Mouse (Mus musculus) liver, embryonic 13.5 days (tissue): ENCODE results near the gene Zfyve9. TPM values are rescaled to one million over a fixed set of nuclear protein-coding genes. Genes with fewer than 3 reads are reported as not detected.
A peak's percentile ranks its signal among the peaks of the same experiment; 100 is the strongest.
"Not testable (repeated sequence)": the region's sequence is repeated elsewhere in the genome, so short reads cannot be mapped to it uniquely, and the experiment has no call there.

ENCODE experiments used
- ATAC-seq: fragments of 200-750 bp; cut with Nextera tagmentation; 2 replicates; pipeline ENCODE4 v1.8.0; 2017; ENCODE audit warnings: low read depth, mild to moderate bottlenecking, moderate number of reproducible peaks, moderate library complexity
- DNase-seq: peaks from one replicate; pipeline ENCODE4 v3.0.0; 2022
- H3K27ac ChIP-seq: fragments of 300-500 bp; sonication (generic); 2 replicates; pipeline ENCODE4 v1.5.1; 2015; ENCODE audit warnings: moderate library complexity, mild to moderate bottlenecking, inconsistent platforms
- H3K27me3 ChIP-seq: fragments of 300-500 bp; sonication (generic); 2 replicates; pipeline ENCODE4 v1.6.1; 2015; ENCODE audit warnings: mild to moderate bottlenecking, inconsistent platforms
- H3K36me3 ChIP-seq: fragments of 300-500 bp; sonication (generic); 2 replicates; pipeline ENCODE4 v1.6.1; 2015; ENCODE audit warnings: mild to moderate bottlenecking, inconsistent platforms
- H3K4me1 ChIP-seq: fragments of 300-500 bp; sonication (generic); replicated peaks from 2 replicates; pipeline ENCODE4 v1.6.1; 2015; ENCODE audit warnings: inconsistent platforms
- H3K4me2 ChIP-seq: fragments of 300-500 bp; sonication (generic); 2 replicates; pipeline ENCODE4 v1.6.1; 2015; ENCODE audit warnings: inconsistent platforms, mild to moderate bottlenecking, moderate library complexity
- H3K4me3 ChIP-seq: fragments of 300-500 bp; sonication (generic); replicated peaks from 2 replicates; pipeline ENCODE4 v1.5.1; 2015; ENCODE audit warnings: mild to moderate bottlenecking, inconsistent platforms
- H3K9ac ChIP-seq: fragments of 300-500 bp; sonication (generic); 2 replicates; pipeline ENCODE4 v1.6.1; 2015; ENCODE audit warnings: mild to moderate bottlenecking, inconsistent platforms
- H3K9me3 ChIP-seq: fragments of 300-500 bp; sonication (generic); replicated peaks from 2 replicates; pipeline ENCODE4 v1.6.1; 2016; ENCODE audit warnings: inconsistent platforms
- WGBS: fragments of 180-500 bp; shearing (Covaris S2); methylation state at CpG from one replicate; pipeline ENCODE4 v1.1.7; 2015; ENCODE audit not compliant: insufficient replicate concordance; 5-methylcytosine and 5-hydroxymethylcytosine counted together
- polyA plus RNA-seq: library from polyadenylated mRNA; unstranded; fragments of >200 nt; fragmentation: Nextera tagmentation; extraction: Ambion mirVana; gene quantifications from 2 replicates; pipeline ENCODE4 v1.2.1, GENCODE M21; 2015

Gene Zfyve9
- polyA plus RNA-seq, 1 experiment from 2014 or later: 0.48 TPM

DNA sequence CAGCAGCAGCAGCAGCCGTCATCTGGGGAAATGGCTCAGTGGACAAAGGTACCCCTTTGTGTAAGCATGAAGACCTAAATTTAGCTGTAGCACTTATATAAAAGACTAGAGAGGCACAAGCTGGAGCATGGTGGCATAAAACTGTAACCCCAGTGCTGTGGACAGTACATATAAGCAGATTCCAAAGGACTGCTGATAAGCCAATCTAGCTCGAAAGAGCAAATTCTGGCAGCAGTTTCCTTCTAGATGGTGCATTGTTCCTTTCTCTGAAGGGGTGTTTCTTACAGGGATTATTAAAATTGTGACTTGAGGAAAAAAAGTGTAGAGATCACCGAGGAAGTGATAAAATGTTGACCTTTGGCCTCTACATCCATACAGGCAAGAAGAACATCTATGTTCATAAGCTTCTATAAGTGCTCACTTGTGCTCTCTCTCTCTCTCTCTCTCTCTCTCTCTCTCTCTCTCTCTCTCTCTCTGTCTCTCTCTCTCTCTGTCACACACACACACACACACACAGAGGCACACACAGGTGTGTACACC is 59.3 kb downstream of the Zfyve9 start:
- Histone ChIP-seq H3K9ac (no peak overlapping the region), H3K4me3 (no peak overlapping the region), H3K27me3 (no peaks in the 10 kb centered on the region), H3K4me1 (no peaks in the 10 kb centered on the region), H3K4me2 (no peak overlapping the region), H3K27ac (no peak overlapping the region), H3K9me3 (no peaks in the 10 kb centered on the region), H3K36me3 (no peaks in the 10 kb centered on the region)
- no peak for DNase-seq
- ATAC-seq: no peak
- 47% methylated on average over 3 of the region's 3 CpGs for WGBS

DNA sequence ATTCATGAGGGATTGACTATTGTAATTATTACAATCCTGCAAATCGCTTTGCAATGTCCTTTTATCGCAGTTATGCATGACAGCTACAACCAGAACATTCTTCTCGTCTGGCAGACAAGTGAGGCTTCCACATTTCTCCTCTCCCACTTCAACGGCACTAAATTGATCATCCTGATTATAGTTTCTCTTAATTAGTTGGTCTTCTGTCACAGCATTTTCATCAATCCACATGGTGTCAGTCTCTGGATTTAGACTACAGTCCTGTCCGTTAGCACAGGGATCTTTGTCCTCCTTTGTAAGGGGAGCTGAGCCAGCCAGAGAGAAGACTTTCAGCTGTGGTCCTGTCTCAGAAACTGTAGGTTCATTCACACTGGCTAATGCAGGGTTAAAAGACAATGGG is 61.2 kb downstream of the Zfyve9 start, which contains the start of gene 3110021N24Rik:
Gene 3110021N24Rik, plus strand, starts transcription at position 301 of the 400 bp plus-strand sequence.
- 71% methylated on average over 5 of the region's 5 CpGs for WGBS
- Histone ChIP-seq H3K4me2 (no peak within 1 kb of the TSS), H3K4me1 (no peaks in the 10 kb centered on the region), H3K9ac (no peak within 1 kb of the TSS), H3K4me3 (no peak within 1 kb of the TSS), H3K27me3 (no peaks in the 10 kb centered on the region), H3K27ac (no peak within 1 kb of the TSS), H3K36me3 (no peaks in the 10 kb centered on the region), H3K9me3 (no peaks in the 10 kb centered on the region)
- no peak for DNase-seq
- no peak for ATAC-seq

DNA sequence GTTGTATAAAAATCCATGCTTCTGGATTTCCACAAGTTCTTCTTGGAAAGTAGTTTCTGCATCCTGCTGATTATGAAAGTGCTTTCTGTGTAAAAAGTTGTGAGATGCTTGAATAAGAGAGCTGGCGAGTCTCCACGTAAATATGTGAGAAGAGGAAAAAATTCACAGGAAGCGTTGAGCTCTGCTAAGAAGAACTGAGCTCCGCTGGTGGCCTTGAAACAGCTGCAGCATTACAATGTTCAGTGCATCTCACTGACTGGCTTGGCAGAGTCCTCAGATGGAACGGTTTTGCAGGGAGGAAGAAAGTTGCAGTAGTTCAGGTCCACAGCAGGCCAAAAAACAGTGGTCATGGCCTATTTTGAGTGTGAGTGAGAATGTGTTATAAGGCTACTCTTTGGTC is 72.4 kb downstream of the Zfyve9 start:
- Histone ChIP-seq H3K4me3 (no peak overlapping the region), H3K4me2 (no peak overlapping the region), H3K9ac (no peak overlapping the region), H3K9me3 (no peaks in the 10 kb centered on the region), H3K27ac (no peak overlapping the region), H3K36me3 (no peaks in the 10 kb centered on the region), H3K27me3 (no peaks in the 10 kb centered on the region), H3K4me1 (no peaks in the 10 kb centered on the region)
- ATAC-seq: no peak
- no peak for DNase-seq
- whole genome bisulfite sequencing: 71% methylated on average over 5 of the region's 5 CpGs

DNA sequence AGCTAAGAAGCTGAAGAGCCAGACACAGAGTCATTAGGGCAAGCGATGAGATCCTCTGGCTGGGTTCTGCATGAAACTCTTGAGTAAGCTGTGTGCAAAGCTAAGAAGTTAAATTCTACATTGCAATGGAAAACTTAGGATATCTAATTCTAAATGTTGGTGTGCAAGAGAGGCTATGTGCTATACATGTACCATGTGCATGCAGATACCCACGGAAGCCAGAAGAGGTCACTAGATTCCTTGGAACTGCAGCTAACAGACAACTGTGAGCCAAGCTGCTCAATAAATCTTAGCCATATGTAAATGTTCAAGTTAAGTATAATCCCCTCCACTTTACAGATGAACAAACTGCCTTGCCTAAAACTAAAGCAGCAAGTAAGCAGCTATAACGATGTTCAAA is 83.7 kb downstream of the Zfyve9 start:
- H3K4me1 ChIP-seq: no peaks in the 10 kb centered on the region
- ATAC-seq (no peak), DNase-seq (no peak)
- no peak overlapping the region for H3K4me2 ChIP-seq
- no peaks in the 10 kb centered on the region for H3K9me3 ChIP-seq
- no peak overlapping the region for H3K27ac ChIP-seq
- no peaks in the 10 kb centered on the region for H3K27me3 ChIP-seq
- H3K4me3 ChIP-seq: no peak overlapping the region
- H3K36me3 ChIP-seq: no peaks in the 10 kb centered on the region
- WGBS: 47% methylated on average over 3 of the region's 3 CpGs
- H3K9ac ChIP-seq: no peak overlapping the region

DNA sequence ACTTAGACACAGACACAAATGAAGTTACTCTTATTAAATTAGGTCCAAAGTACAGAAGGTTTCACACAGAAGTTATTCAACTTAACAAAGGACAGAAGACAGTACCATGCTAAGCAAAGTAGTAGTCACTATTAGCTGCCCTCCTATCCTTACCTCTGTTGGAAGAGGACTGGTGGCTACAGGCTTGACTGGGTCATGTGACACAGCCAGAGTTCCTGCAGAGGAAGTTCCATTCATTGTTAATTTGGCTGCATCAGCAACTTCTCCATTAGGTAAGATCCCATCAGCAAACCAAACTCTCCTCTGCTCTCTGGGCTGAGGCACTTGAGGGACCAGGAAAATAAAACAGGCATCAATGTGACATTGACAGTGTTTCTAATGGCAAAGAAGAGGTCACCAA is 89.1 kb downstream of the Zfyve9 start:
- Histone ChIP-seq H3K4me2 (no peak overlapping the region), H3K27ac (no peak overlapping the region), H3K27me3 (no peaks in the 10 kb centered on the region), H3K36me3 (no peaks in the 10 kb centered on the region), H3K4me3 (no peak overlapping the region), H3K9ac (no peak overlapping the region), H3K9me3 (no peaks in the 10 kb centered on the region), H3K4me1 (no peaks in the 10 kb centered on the region)
- DNase-seq: no peak
- no peak for ATAC-seq

DNA sequence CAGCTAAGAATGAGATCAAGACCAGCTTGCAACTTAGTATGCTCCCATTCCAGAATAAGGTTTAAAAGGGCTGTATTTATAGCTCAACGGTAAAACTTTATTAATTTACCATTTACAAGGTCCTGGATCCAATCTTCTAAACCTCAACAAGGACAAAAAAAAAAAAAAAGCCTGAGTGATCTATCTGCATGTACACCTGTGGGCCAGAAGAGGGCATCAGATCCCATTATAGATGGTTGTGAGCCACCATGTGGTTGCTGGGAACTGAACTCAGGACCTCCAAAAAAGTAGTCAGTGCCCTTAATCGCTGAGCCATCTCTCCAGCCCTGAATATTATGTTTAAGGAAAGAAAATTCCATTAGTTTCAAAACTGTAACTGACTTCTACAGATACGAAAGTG is 90.1 kb downstream of the Zfyve9 start:
- Histone ChIP-seq H3K27me3 (no peaks in the 10 kb centered on the region), H3K4me1 (no peaks in the 10 kb centered on the region), H3K4me3 (no peak overlapping the region), H3K9ac (no peak overlapping the region), H3K27ac (no peak overlapping the region), H3K9me3 (no peaks in the 10 kb centered on the region), H3K4me2 (no peak overlapping the region), H3K36me3 (no peaks in the 10 kb centered on the region)
- ATAC-seq (no peak), DNase-seq (no peak)
- WGBS: 72% methylated on average over 3 of the region's 3 CpGs

DNA sequence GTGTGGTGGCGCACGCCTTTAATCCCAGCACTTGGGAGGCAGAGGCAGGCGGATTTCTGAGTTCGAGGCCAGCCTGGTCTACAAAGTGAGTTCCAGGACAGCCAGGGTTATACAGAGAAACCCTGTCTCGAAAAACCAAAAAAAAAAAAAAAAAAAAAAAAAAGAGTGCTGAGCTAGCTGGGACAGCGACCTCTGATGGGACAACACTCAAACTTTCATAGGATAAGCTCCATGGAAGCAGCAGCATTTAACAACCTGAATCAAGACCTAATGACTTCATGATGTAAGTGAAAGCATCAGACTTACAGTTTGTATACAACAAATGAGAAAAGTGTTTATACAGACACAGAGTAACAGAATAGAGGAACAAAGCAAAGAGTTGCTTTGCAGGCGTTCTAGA is 93.5 kb downstream of the Zfyve9 start:
- not testable (repeated sequence) for H3K4me2 ChIP-seq, H3K9ac ChIP-seq, H3K4me1 ChIP-seq, H3K27me3 ChIP-seq, H3K4me3 ChIP-seq, H3K36me3 ChIP-seq, DNase-seq, H3K27ac ChIP-seq, H3K9me3 ChIP-seq, ATAC-seq
- 64% methylated on average over 6 of the region's 7 CpGs for WGBS

DNA sequence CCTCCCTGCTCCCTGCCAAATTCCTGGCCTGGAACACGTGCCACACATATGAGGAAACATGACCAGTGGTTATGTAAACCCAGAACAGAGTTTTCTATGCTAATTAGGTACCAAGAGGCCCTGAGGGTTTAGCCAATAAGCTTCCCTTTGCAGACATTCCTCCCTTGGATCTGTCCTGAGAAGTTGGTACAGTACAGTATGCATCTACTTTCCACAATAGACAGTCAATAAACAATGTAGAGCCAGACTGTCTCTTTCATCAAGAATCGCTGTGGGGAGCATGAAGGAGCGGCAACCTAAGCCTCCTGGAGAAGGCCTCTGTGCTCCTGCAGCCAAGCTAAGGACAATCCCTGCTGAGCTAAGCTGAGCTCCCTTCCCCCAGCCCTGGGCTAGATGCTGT is 94.4 kb downstream of the Zfyve9 start:
- DNase-seq (no peak), ATAC-seq (no peak)
- no peaks in the 10 kb centered on the region for H3K27me3 ChIP-seq
- no peaks in the 10 kb centered on the region for H3K36me3 ChIP-seq
- 64% methylated on average over 3 of the region's 3 CpGs for WGBS
- no peak overlapping the region for H3K9ac ChIP-seq
- no peak overlapping the region for H3K4me3 ChIP-seq
- no peak overlapping the region for H3K27ac ChIP-seq
- H3K4me2 ChIP-seq: no peak overlapping the region
- H3K9me3 ChIP-seq: no peaks in the 10 kb centered on the region
- H3K4me1 ChIP-seq: no peaks in the 10 kb centered on the region

DNA sequence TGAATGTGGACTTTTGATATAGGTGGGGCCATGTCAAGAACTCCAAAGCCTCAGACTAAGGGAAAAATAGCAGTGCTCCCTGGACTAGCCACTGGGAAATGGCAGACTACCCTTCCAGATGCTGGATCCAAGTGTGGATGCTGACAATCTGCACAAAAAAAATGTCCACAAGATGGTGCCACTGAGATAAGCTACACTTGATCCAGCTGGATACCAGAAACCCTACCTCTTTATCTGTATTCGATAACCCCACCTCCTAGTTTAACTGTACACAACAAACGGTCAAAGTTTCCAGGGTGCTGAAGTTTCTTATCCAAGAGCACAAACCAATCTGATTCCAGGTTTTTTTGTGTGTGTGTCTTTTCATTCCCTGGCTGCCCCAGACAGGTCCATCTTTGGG is 116.2 kb downstream of the Zfyve9 start:
- DNase-seq: peak; percentile 3
- Histone ChIP-seq H3K9ac (no peak overlapping the region), H3K4me3 (no peak overlapping the region), H3K9me3 (no peaks in the 10 kb centered on the region), H3K4me2 (no peak overlapping the region), H3K27ac (no peak overlapping the region), H3K27me3 (no peaks in the 10 kb centered on the region), H3K36me3 (no peaks in the 10 kb centered on the region), H3K4me1 (no peaks in the 10 kb centered on the region)
- 32% methylated on average over 2 of the region's 2 CpGs for WGBS
- ATAC-seq: no peak

DNA sequence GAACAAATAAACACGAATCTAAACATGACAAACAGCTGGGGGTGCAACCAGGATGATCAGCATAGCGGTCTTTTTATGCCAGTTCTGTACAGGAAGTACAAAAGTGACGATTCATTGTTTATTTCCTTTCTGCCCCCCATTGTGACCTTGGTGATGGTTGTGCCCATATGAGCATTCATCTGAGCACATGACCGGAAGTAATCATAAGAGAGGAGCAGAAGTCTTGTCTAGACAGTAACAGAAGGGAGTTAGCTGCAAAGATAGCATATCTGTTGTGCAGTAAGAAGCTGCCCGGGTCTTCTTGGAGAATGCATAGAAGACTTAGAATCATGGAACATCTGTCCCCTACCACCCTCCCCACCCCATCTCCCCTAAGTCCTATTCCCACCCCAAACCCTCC is 141.8 kb downstream of the Zfyve9 start:
- H3K4me3 ChIP-seq: no peak overlapping the region
- peak overlapping the region; percentile 51 for H3K27ac ChIP-seq
- peaks cover 27% of the 10 kb centered on the region for H3K4me1 ChIP-seq
- peaks cover 25% of the 10 kb centered on the region for H3K36me3 ChIP-seq
- WGBS: 37% methylated on average over 5 of the region's 5 CpGs
- H3K9ac ChIP-seq: no peak overlapping the region
- no peak for DNase-seq
- ATAC-seq: peak; percentile 72
- no peak overlapping the region for H3K4me2 ChIP-seq
- H3K27me3 ChIP-seq: no peaks in the 10 kb centered on the region
- no peaks in the 10 kb centered on the region for H3K9me3 ChIP-seq

DNA sequence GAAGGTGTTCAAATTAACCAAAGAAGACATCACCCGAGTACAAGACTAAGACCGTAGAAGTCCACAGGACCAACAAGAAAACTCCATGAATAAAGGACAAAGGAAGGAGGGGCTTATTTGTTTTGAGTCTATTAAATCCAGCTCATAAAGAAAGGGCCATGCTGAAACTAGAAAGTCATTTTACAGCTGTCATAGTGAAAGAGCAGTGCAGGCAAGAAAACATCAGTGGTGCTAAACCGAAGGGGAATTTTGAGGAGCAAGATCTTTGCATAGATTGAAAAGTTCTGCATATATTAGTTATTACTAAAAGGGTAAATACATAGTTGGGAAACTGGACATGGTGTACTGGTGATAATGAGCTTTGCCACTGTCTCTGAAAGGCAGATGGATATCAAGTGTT is 142.9 kb downstream of the Zfyve9 start:
- no peak overlapping the region for H3K4me2 ChIP-seq
- H3K36me3 ChIP-seq: peaks cover 35% of the 10 kb centered on the region
- no peak overlapping the region for H3K9ac ChIP-seq
- H3K27ac ChIP-seq: no peak overlapping the region
- no peaks in the 10 kb centered on the region for H3K9me3 ChIP-seq
- H3K27me3 ChIP-seq: no peaks in the 10 kb centered on the region
- WGBS: 81% methylated on average over 3 of the region's 3 CpGs
- H3K4me1 ChIP-seq: peaks cover 27% of the 10 kb centered on the region
- no peak overlapping the region for H3K4me3 ChIP-seq
- DNase-seq (no peak), ATAC-seq (no peak)

DNA sequence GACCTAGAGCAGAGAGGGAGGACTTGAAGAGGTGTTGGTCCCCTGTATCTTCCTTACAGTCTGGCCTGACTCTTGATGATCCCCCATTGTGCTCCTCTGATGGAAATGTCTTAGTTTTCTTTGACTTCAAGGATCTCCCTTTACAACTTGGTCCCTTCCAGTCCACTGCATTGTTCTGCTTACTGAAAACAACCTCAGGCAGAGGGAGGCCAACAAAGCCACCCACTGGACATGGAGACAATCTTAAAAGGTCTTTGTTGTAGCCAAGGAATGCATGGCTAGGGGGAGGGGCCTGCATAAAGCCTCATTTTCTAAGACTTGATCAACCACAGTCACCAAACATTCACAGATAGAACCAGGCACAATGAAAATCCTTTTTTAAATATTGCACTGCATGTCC is 145.5 kb downstream of the Zfyve9 start:
- Histone ChIP-seq H3K4me1 (peaks cover 27% of the 10 kb centered on the region), H3K36me3 (peaks cover 59% of the 10 kb centered on the region), H3K4me2 (no peak overlapping the region), H3K9me3 (no peaks in the 10 kb centered on the region), H3K4me3 (no peak overlapping the region), H3K9ac (no peak overlapping the region), H3K27ac (no peak overlapping the region), H3K27me3 (no peaks in the 10 kb centered on the region)
- ATAC-seq (no peak), DNase-seq (no peak)
